Mouse (Mus musculus) lung, embryonic 14.5 days (tissue): ENCODE measurements at regions not wholly inside any gene's neighbourhood (a gene's known extent, or its start where the extent isn't known, plus 50 kb on each side); places are given as distances from the start of the nearest gene placed in this dataset.

Experiments used
- ATAC-seq: fragments of 200-750 bp; cut with Nextera tagmentation; 2 replicates; pipeline ENCODE4 v1.8.0; 2017; ENCODE audit warnings: mild to moderate bottlenecking, moderate TSS enrichment, moderate library complexity; ENCODE audit not compliant: insufficient read depth
- DNase-seq: peaks from one replicate; pipeline ENCODE4 v3.0.0-alpha.2; 2015
- H3K27ac ChIP-seq: fragments of 300-500 bp; sonication (generic); 2 replicates; pipeline ENCODE4 v1.5.1; 2014; ENCODE audit warnings: low read depth, mild to moderate bottlenecking, moderate library complexity
- H3K27me3 ChIP-seq: fragments of 300-500 bp; sonication (generic); 2 replicates; pipeline ENCODE4 v1.6.1; 2014; ENCODE audit warnings: low read length, control low read depth; ENCODE audit not compliant: insufficient read depth
- H3K36me3 ChIP-seq: fragments of 300-500 bp; sonication (generic); 2 replicates; pipeline ENCODE4 v1.6.1; 2014; ENCODE audit warnings: control low read depth; ENCODE audit not compliant: insufficient read depth
- H3K4me1 ChIP-seq: fragments of 300-500 bp; sonication (generic); 2 replicates; pipeline ENCODE4 v1.6.1; 2014; ENCODE audit warnings: antibody characterized with exemption, control low read depth; ENCODE audit not compliant: insufficient read depth
- H3K4me2 ChIP-seq: fragments of 300-500 bp; sonication (generic); 2 replicates; pipeline ENCODE4 v1.6.1; 2014; ENCODE audit warnings: mild to moderate bottlenecking
- H3K4me3 ChIP-seq: fragments of 300-500 bp; sonication (generic); 2 replicates; pipeline ENCODE4 v1.5.1; 2014; ENCODE audit warnings: low read depth, low read length
- H3K9ac ChIP-seq: fragments of 300-500 bp; sonication (generic); 2 replicates; pipeline ENCODE4 v1.6.1; 2014
- H3K9me3 ChIP-seq: fragments of 300-500 bp; sonication (generic); 2 replicates; pipeline ENCODE4 v1.6.1; 2016; ENCODE audit warnings: low read depth, low read length, control low read depth
- CTCF ChIP-seq: IDR thresholded peaks from 2 replicates; pipeline ENCODE4 v1.5.1; 2016; ENCODE audit warnings: antibody characterized with exemption, low read depth
- WGBS: fragments of 180-500 bp; shearing (Covaris S2); extraction: QIAGEN DNeasy Blood & Tissue Kit; methylation state at CpG from one replicate; pipeline ENCODE4 v1.1.7; 2014; 5-methylcytosine and 5-hydroxymethylcytosine counted together

DNA sequence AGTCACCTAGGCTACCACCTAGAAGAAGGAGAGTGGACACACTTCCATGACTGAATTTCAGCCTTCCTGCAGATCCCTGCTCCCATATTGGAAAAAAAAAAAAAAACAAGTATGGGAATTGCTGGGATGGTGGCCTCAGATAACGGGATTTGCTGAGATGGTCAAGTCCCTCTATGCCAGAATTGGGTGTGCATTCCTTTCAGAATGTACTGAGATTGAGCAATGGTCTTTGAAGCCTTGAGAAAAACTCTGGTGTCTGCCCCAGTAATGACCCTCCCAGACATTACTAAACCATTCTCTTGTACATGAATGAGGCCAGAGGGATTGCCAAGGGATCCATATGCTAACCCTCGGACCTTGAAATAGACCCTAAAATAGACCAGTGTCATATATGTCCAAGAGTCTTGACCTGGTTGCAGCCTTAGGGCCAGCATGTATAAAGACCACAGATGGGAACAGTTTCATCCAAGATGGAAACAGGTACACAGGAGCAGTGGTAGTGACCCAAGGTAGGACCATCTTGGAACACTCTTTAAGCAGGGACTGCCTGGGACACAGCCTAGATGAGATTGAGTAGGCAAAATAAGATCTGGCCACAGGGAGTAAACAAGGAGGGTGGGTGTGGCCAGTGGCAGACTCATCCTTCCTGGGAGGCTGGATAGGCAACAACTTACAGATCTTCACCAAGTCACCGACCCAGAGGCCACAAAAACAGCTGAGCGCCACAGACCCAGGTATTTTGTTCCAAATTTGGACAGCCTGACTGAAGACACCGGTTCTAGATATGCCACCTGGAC is 882.9 kb upstream of the 9430069I07Rik start:
- no peak overlapping the region for H3K27ac ChIP-seq
- DNase-seq (no peak), ATAC-seq (no peak)
- H3K9me3 ChIP-seq = no peaks in the 10 kb centered on the region
- no peaks in the 10 kb centered on the region for H3K27me3 ChIP-seq
- no peak for TF ChIP-seq CTCF
- H3K36me3 ChIP-seq = no peaks in the 10 kb centered on the region
- H3K9ac ChIP-seq = no peak overlapping the region
- no peak overlapping the region for H3K4me3 ChIP-seq
- 86% methylated on average over 5 of the region's 5 CpGs for WGBS
- no peak overlapping the region for H3K4me2 ChIP-seq
- no peaks in the 10 kb centered on the region for H3K4me1 ChIP-seq

DNA sequence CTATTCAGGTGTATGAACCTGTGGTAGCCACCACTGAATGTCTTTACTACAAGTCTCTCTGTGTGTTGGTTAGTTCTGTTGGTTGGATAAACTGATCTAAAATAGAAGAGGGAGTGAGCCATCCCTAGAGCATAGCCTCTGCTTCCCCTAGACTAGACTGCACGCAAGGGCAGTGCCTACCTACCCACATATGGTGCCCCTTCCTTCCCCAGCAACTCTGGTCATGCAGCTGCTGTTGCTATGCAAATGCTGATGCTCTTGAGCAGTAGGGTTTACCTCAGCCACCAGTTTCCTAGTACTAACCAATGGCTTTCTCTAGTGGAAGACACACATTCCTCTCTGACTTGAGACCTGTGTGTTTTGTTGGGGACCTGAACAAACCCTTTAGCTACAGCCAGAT is 881.0 kb upstream of the 9430069I07Rik start:
- 91% methylated on average over 1 of the region's 1 CpGs for WGBS
- Histone ChIP-seq H3K4me3 (no peak overlapping the region), H3K4me1 (no peaks in the 10 kb centered on the region), H3K9ac (no peak overlapping the region), H3K4me2 (no peak overlapping the region), H3K9me3 (no peaks in the 10 kb centered on the region), H3K27ac (no peak overlapping the region), H3K36me3 (no peaks in the 10 kb centered on the region), H3K27me3 (no peaks in the 10 kb centered on the region)
- TF ChIP-seq CTCF = no peak
- no peak for DNase-seq
- ATAC-seq = no peak

DNA sequence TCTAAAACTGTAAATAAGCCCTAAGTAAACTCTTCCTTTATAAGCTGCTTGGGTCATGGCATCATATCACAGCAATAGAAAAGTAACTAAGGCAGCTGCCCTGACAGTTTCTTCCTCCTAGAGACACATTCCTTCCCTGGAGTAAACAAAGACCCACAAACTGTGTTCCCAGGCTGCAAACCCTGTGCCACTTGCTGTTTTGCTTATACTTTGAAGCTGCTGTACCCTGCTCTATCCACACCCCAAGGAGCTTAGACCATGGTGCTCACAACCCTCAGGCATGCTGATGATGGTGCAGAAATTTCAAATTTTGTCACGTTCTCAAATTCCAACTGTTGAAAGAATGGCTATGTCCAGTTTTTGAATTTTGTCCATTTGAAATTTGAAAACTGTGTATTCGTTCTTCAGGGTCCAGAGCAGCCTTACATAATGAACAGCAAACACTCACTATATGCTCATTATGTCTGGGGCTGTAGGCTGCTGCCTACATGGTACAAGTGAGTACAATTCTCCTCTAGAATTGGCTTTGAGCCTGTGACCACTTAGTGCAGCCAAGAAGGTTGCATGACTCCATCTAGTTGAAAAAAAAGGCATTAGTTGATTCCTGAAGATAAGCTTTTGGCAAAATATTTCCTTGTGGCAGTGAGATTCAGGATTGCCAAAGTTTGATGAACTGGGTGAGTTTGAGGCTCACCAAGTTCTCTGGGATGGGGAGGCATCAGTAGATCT is 876.5 kb upstream of the 9430069I07Rik start:
- Histone ChIP-seq H3K27me3 (no peaks in the 10 kb centered on the region), H3K4me1 (no peaks in the 10 kb centered on the region), H3K4me3 (no peak overlapping the region), H3K27ac (peak overlapping the region; percentile 16; the same call in 1 of the 2 replicates), H3K4me2 (no peak overlapping the region), H3K36me3 (no peaks in the 10 kb centered on the region), H3K9me3 (no peaks in the 10 kb centered on the region), H3K9ac (no peak overlapping the region)
- WGBS = 72% methylated on average over 2 of the region's 2 CpGs
- ATAC-seq (no peak), DNase-seq (peak; percentile 51)
- TF ChIP-seq CTCF = no peak

DNA sequence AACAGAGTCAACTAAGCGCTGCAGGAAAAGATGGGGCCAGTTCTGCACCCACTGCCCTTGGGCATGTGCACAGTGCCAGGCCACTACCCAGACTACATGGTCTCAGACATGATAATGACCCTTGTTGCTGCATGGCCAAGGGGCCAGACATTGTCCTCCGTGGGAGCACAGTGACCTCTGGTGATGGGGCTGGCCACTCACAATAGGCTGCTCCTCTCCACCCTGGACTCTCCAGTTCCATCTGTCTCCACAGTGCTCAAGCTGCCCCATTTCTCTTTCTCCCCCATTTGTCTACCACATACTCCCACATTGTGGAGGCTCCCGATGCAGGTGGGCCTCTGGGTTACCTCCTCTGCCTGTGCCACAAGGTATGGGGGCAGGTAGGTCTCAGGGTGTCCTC is 871.9 kb upstream of the 9430069I07Rik start:
- H3K4me3 ChIP-seq = no peak overlapping the region
- H3K9ac ChIP-seq = no peak overlapping the region
- H3K36me3 ChIP-seq = no peaks in the 10 kb centered on the region
- 84% methylated on average over 3 of the region's 3 CpGs for WGBS
- H3K9me3 ChIP-seq = no peaks in the 10 kb centered on the region
- no peaks in the 10 kb centered on the region for H3K4me1 ChIP-seq
- 0 out of 2 replicates have a peak, but pooled peaks have one; percentile 21 for TF ChIP-seq CTCF
- no peaks in the 10 kb centered on the region for H3K27me3 ChIP-seq
- H3K4me2 ChIP-seq = no peak overlapping the region
- no peak overlapping the region for H3K27ac ChIP-seq
- ATAC-seq (no peak), DNase-seq (no peak)
